Mouse (Mus musculus) left cerebral cortex, postnatal 25 days (tissue): ENCODE results near the gene Wap. TPM values are rescaled to one million over a fixed set of nuclear protein-coding genes. Genes with fewer than 3 reads are reported as not detected.

Source experiments
- DNase-seq, 2 experiments: peaks; one replicate each; pipeline ENCODE4 v3.0.0; 2022; ENCODE audit warnings: low spot score in 2 of 2, mixed read lengths in 1 of 2
- intact Hi-C: fragments of 180-260 bp; cut with DNase I; formaldehyde crosslinking; loops from one replicate; pipeline ENCODE4 v1.15.1; 2025
- total RNA-seq, 2 experiments: library from RNA; stranded (reverse); gene quantifications; 2 replicates each; pipeline ENCODE4 v1.2.3; 2021

Gene Wap
- total RNA-seq, 2 experiments from 2014 or later: not detected

GRCm38 (mm10) chr11:6600284-6600944, 38.0 kb downstream of the Wap start:
- no peak for DNase-seq
- intact Hi-C loops: no loop called here

GRCm38 (mm10) chr11:6599831-6600230, 38.6 kb downstream of the Wap start:
- DNase-seq: no peak
- intact Hi-C loops: no loop called here

GRCm38 (mm10) chr11:6599011-6599681, 39.3 kb downstream of the Wap start:
- intact Hi-C loops: no loop called here
- DNase-seq: no peak

- DNase-seq: no peak
- intact Hi-C loops: no loop called here
These were observed 40.1 kb downstream of the Wap start for GRCm38 (mm10) chr11:6598191-6598889.

GRCm38 (mm10) chr11:6597523-6597922, 40.9 kb downstream of the Wap start:
- no peak for DNase-seq
- intact Hi-C loops: no loop called here

GRCm38 (mm10) chr11:6596616-6597015, 41.8 kb downstream of the Wap start:
- intact Hi-C loops: no loop called here
- DNase-seq: no peak

GRCm38 (mm10) chr11:6596205-6596604, 42.2 kb downstream of the Wap start:
- DNase-seq: no peak
- intact Hi-C loops: no loop called here

- intact Hi-C loops: no loop called here
- no peak for DNase-seq
These were observed 43.1 kb downstream of the Wap start for GRCm38 (mm10) chr11:6595339-6595738.

GRCm38 (mm10) chr11:6594845-6595244, 43.6 kb downstream of the Wap start:
- DNase-seq: no peak
- intact Hi-C loops: no loop called here

GRCm38 (mm10) chr11:6593406-6593805, 45.0 kb downstream of the Wap start:
- DNase-seq: no peak
- intact Hi-C loops: no loop called here

GRCm38 (mm10) chr11:6590933-6591675, 47.3 kb downstream of the Wap start:
- intact Hi-C loops: no loop called here
- no peak for DNase-seq

GRCm38 (mm10) chr11:6589838-6590237, 48.6 kb downstream of the Wap start:
- intact Hi-C loops: no loop called here
- DNase-seq: no peak

GRCm38 (mm10) chr11:6588295-6588694, 50.1 kb downstream of the Wap start:
- DNase-seq: no peak
- intact Hi-C loops: no loop called here

GRCm38 (mm10) chr11:6587249-6587940, 51.0 kb downstream of the Wap start:
- DNase-seq: no peak
- intact Hi-C loops: no loop called here

GRCm38 (mm10) chr11:6586660-6587059, 51.8 kb downstream of the Wap start:
- intact Hi-C loops: no loop called here
- DNase-seq: no peak

- intact Hi-C loops: no loop called here
- DNase-seq: no peak
These were observed 52.7 kb downstream of the Wap start for GRCm38 (mm10) chr11:6585748-6586147.
